Mouse (Mus musculus) spleen, adult 2 months (tissue): ENCODE measurements around the gene Il27ra.

ENCODE experiments used
- CTCF ChIP-seq: fragments of 200-500 bp; IDR thresholded peaks from 2 replicates; pipeline ENCODE4 v1.5.1; 2011; ENCODE audit warnings: mild to moderate bottlenecking, inconsistent platforms; ENCODE audit not compliant: insufficient read depth, insufficient read length, insufficient replicate concordance; ENCODE audit errors: extremely low read depth
- POLR2A ChIP-seq: fragments of 200-500 bp; IDR thresholded peaks from 2 replicates; pipeline ENCODE4 v1.6.1; 2011; ENCODE audit warnings: low read depth, low read length, inconsistent platforms

- TF ChIP-seq POLR2A (no peak), CTCF (no peak)
These were observed 42.1 kb upstream of the Il27ra start for GRCm38 (mm10) chr8:84084341-84085115.
